In genomic region chr1:172258314-172258713, GRCm38 (mm10) we compare ENCODE assay signal across 35 mouse cellular contexts. TPM values are rescaled to one million over a fixed set of nuclear protein-coding genes. Genes with fewer than 3 reads are reported as not detected.
"Had no signal": no experiment of that assay in that cellular context is flagged by ENCODE, and none has a peak within 500 bp of the region (broad histone marks: within the 10 kb centered on the region; RNA-seq: fewer than 3 reads in every experiment).

Gene Atp1a4, minus strand, starts transcription at chr1:172258414.

- H3K9ac ChIP-seq: embryonic facial prominence, embryonic 12.5 days; embryonic facial prominence, embryonic 13.5 days; embryonic facial prominence, embryonic 15.5 days; forebrain, embryonic 12.5 days; forebrain, embryonic 13.5 days; forebrain, embryonic 15.5 days; forebrain, postnatal 0 days had no signal

- H3K27ac ChIP-seq: embryonic facial prominence, embryonic 10.5 days; embryonic facial prominence, embryonic 12.5 days; embryonic facial prominence, embryonic 13.5 days; embryonic facial prominence, embryonic 15.5 days; forebrain, embryonic 12.5 days; forebrain, embryonic 13.5 days; forebrain, embryonic 15.5 days; gastrocnemius, adult 2 months; heart, adult 2 months had no signal

- H3K4me1 ChIP-seq: embryonic facial prominence, embryonic 10.5 days; embryonic facial prominence, embryonic 12.5 days; embryonic facial prominence, embryonic 13.5 days; embryonic facial prominence, embryonic 15.5 days had no signal

- H3K36me3 ChIP-seq: embryonic facial prominence, embryonic 10.5 days; embryonic facial prominence, embryonic 12.5 days; embryonic facial prominence, embryonic 13.5 days; embryonic facial prominence, embryonic 15.5 days; forebrain, embryonic 12.5 days; forebrain, embryonic 15.5 days had no signal

- H3K4me3 ChIP-seq: embryonic facial prominence, embryonic 10.5 days; embryonic facial prominence, embryonic 12.5 days; embryonic facial prominence, embryonic 13.5 days; embryonic facial prominence, embryonic 15.5 days; erythroblast, embryonic 14.5 days; forebrain, embryonic 12.5 days; forebrain, embryonic 13.5 days; forebrain, embryonic 15.5 days; gastrocnemius, adult 2 months; heart, adult 2 months had no signal

- H3K27me3 ChIP-seq: embryonic facial prominence, embryonic 12.5 days; embryonic facial prominence, embryonic 13.5 days; embryonic facial prominence, embryonic 15.5 days; forebrain, embryonic 12.5 days; forebrain, embryonic 13.5 days; forebrain, embryonic 15.5 days had no signal

- ATAC-seq: forebrain, embryonic 13.5 days; forebrain, embryonic 15.5 days; forebrain, embryonic 16.5 days; forebrain, postnatal 0 days had no signal

- H3K4me2 ChIP-seq: embryonic facial prominence, embryonic 12.5 days; embryonic facial prominence, embryonic 13.5 days; embryonic facial prominence, embryonic 15.5 days; forebrain, embryonic 12.5 days; forebrain, embryonic 13.5 days; forebrain, embryonic 15.5 days had no signal

- DNase-seq: cerebellum, adult 18-20 months; cerebellum, adult 2 months; cerebellum, adult 8-10 months; cerebellum, adult 9-11 months; cerebellum, postnatal 10 days; cerebellum, postnatal 14 days; cerebellum, postnatal 25 days; cerebellum, postnatal 36 days; embryo, embryonic 11 days; forebrain, postnatal 0 days; gastrocnemius, adult 2 months; gastrocnemius, postnatal 10 days; gastrocnemius, postnatal 14 days; gastrocnemius, postnatal 25 days; gastrocnemius, postnatal 36 days; heart, adult 11 months; heart, adult 18-20 months; heart, adult 2 months had no signal

- H3K9me3 ChIP-seq: embryonic facial prominence, embryonic 10.5 days; embryonic facial prominence, embryonic 12.5 days; embryonic facial prominence, embryonic 13.5 days; embryonic facial prominence, embryonic 15.5 days; forebrain, embryonic 12.5 days; forebrain, embryonic 13.5 days; forebrain, embryonic 15.5 days had no signal

RNA-seq across cellular contexts. Expression of gene Atp1a4, which starts in this region (rescaled TPM):
- total RNA-seq: common myeloid progenitor, adult 5-6 weeks; forebrain, postnatal 0 days; granulocyte monocyte progenitor cell, adult 5-6 weeks; heart, adult 18-20 months; heart, adult 2 months; heart, adult 8-10 months had no signal
- polyA plus RNA-seq: cerebellum, adult 2 months; cortical plate, adult 2 months; embryonic facial prominence, embryonic 10.5 days; embryonic facial prominence, embryonic 11.5 days; embryonic facial prominence, embryonic 12.5 days; embryonic facial prominence, embryonic 13.5 days; embryonic facial prominence, embryonic 14.5 days; embryonic facial prominence, embryonic 15.5 days; erythroblast, embryonic 14.5 days; forebrain, embryonic 11.5 days; forebrain, embryonic 16.5 days; forebrain, postnatal 0 days; frontal cortex, adult 2 months had no signal
